Mouse (Mus musculus) lung, postnatal 25 days (tissue): ENCODE results near the gene Pccb.

Experiments used
- DNase-seq: peaks from one replicate; pipeline ENCODE4 v3.0.0; 2022; ENCODE audit warnings: low spot score

Pccb gene

GRCm38 (mm10) chr9:100987006-100987405, 47.7 kb downstream of the Pccb start:
- DNase-seq: no peak

- DNase-seq: no peak
These were observed 50.1 kb downstream of the Pccb start for GRCm38 (mm10) chr9:100984381-100985310.

DNA sequence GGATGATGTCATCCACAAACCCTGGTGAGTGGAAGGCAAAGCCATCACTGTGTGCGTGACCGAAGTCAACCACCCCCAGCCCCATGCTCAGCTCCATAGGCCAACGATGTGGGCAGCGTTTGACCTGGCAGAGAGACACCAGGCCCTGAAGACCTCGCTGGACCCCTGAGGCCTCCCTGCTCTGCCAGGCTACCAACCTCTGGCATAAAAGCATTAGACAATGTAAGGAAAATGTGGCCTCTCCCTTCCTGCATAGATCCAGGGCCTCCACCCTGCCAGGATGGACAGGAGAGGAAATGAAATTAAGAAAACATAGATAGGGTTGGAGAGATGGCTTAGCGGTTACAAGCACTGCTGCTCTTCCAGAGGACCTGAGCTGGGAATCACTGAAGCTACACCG, 51.9 kb downstream of the Pccb start:
- DNase-seq: no peak

DNA sequence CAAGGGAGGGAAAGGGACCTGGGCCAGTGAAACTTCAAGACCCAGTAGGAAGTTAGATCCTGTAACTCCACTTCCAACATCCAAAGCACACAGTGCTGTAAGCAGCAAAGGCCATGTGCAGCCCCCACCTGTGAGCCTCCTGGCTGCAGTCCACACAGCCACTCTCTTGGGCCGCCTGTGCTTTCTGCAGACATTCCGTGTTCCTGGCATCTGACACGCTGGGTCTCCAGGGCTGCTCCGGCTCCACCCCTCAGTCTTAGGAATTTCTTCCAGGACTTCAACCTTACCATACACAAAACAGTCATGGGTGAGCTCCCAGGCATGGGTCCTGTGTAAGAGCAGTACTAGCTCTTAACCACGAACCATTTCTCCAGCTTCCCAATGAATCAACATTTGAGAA, 55.4 kb downstream of the Pccb start:
- no peak for DNase-seq

- DNase-seq: no peak
These were observed 56.0 kb downstream of the Pccb start for GRCm38 (mm10) chr9:100978666-100979065.

DNA sequence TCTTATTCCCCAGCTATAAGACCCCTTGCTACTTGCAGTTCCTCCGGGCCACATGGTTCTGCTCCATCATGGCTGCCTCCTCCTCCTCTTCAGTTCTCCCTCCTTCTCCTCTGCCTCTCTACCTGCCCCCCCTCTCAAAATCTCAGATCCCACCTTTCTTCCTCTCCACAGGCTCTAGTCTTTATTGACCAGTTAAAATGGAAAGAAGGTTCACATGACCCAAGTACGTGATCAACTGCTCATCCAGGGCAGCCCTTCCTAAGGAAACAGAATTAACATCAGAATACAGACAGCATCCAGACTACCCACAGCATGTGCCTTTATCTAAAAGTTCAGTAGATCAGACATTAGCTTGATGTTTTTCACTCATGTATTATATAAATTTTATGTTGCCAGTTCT, 65.2 kb downstream of the Pccb start:
- DNase-seq: no peak

DNA sequence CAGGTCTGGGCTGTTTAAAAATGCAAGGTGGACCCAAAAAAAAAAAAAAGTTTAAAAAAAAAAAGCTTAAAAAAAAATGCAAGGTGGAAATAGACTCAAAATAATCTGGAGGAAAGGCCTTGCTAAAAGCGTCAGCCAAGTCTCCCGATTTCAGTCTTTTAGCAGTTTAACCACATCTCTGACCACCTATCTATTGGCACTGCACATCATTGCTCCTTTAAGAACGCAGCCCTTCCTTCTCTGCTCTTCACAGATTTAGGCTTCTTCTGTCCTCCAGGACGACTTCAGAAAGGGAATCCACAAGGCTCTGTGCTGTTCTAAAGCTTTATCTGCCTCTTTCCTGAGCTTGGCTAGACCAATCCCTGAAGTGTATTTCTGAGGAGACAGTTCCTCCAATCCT, 70.6 kb downstream of the Pccb start:
- no peak for DNase-seq

- no peak for DNase-seq
These were observed 71.2 kb downstream of the Pccb start for GRCm38 (mm10) chr9:100963428-100963912.

- DNase-seq: no peak
These were observed 71.7 kb downstream of the Pccb start for GRCm38 (mm10) chr9:100962903-100963427.

GRCm38 (mm10) chr9:100951481-100951880, 83.2 kb downstream of the Pccb start:
- DNase-seq: peak; percentile 7

DNA sequence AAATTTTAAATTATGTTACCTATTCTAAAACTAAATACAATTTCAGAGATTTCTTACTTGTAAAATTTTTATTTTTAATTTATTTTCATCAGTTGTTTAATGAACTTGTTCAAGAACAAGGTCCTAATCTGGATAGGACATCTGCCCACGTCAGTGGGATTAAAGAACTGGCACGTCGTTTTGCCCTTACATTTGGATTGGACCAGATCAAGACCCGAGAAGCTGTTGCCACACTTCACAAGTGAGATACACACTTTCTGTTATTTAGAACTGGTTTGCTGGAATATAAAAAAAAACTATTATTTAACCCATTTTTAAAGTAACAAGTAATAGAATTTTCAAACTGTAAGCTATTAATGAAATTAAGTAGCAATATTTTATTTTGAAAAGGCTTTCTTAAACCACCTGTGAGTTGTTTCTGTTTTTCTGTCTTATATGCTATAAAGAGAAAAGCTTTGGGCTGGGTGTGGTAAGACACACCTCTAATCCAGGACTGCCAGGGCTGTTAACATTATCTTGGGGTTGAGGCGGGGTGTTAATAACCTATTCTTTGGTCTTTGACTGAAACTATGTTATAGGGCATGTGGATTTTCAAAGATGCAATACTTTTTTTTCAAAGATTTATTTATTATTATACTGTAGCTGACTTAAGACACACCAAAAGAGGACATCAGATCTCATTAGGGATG, 89.9 kb downstream of the Pccb start:
- no peak for DNase-seq

DNA sequence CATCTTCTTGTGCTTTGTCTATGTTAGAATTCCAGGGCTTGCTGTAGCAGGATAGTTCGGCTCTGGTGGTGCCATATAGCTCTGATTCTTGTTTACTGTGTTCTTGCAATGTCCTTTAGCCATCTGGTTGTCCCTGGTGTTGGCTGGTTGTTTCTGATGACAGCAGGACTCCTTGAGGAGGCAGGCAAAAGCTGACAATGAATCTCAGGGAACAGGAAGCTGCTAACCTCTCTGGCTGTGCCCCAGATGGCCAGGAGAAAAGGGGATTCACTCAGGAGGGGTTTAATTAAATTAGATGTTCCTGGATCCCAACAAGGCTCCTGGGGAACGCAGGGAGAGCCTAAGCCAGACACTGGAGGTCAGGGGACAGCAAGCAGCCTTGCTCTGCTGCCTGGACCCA, 92.7 kb downstream of the Pccb start:
- no peak for DNase-seq
